Mouse (Mus musculus) mouse trophoblast stem cell (cell line): ENCODE data around the gene Tmem131.

Experiments used
- in situ Hi-C, 2 experiments: fragments of 300-500 bp; cut with MseI, MboI; formaldehyde crosslinking; loops; 2 replicates in 1 of 2; 3 replicates in 1 of 2; pipeline ENCODE4 v1.15.1; 2025

Gene Tmem131

DNA sequence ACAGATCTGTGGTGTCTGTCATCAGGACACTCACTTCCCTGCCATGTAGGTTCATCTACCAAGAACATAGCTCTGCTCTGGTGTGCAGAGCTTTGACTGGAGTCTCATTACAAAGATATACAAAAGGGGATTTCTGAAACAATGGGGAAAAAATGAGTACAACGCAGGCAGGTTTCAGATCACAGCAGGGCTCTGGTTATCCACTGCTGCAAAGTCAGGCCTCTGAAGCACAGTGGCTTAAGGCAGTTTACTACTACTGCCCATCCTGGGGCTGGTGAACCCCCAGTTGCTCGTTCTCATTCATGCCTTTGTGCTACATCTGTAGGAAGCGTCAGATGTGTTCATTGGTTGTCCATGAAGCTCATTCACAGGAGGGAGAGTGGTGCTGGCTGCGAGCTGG is 57.0 kb downstream of the Tmem131 start:
- in situ Hi-C loops, result no loop called here

GRCm38 (mm10) chr1:36884536-36884935 is 58.9 kb downstream of the Tmem131 start:
- in situ Hi-C loops, result no loop called here

DNA sequence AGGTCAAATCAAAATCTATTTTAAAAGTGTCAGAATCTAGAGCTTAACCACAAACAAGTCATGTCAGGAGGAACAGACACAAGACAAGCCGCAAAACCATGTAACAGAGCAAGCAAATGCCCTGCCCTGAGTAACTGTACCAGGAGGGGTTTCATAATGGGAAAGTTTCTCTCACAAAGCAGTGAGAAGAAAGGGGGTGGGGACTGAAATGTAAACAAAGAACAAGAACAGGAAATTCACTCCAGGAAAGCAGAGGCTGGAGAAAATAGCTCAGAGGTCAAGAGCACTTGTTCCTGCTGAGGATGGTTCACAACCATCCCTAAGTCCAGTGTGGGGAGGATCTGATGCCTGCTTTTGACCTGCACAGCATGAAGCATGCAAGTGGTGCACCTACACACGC is 59.7 kb downstream of the Tmem131 start:
- in situ Hi-C loops, result no loop called here

- in situ Hi-C loops, result no loop called here
Measured at GRCm38 (mm10) chr1:36879154-36879553, 64.3 kb downstream of the Tmem131 start.

DNA sequence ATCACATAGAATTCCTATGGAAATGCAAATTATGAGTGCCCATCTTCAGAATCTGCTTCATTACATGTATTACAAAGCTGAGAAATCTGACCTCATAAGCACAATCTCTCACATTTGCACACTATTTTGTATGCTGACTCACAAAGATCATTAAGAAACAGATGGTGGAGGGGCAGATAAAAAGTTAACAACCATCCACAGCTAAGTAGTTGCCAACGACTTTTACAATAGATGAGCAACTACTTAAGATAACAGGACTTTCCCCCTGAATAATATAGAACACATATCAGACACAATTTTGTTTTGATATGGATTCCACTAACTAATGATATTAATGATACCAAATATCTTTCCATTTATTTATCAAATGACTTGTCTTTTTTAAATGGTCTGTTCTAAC is 66.3 kb downstream of the Tmem131 start:
- in situ Hi-C loops, result no loop called here

GRCm38 (mm10) chr1:36874874-36875561 is 68.4 kb downstream of the Tmem131 start:
- in situ Hi-C loops, result no loop called here

GRCm38 (mm10) chr1:36871238-36871637 is 72.2 kb downstream of the Tmem131 start:
- in situ Hi-C loops, result no loop called here

DNA sequence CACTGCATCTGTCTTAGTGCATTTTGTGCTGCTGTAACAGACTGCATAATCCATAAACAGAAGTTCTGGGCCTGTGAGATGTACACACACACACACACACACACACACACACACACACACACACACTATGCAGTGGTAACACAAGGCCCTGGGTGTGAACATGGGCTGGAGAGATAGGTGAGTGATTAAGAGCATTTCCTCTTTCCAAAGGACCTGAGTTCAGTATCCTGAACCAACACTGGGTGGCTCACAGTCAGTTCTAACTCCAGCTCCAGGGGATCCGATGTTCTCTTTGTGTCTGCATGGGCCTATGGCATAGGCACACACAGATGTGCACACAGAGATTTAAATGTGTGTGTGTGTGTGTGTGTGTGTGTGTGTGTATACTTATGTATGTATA is 72.9 kb downstream of the Tmem131 start:
- in situ Hi-C loops, result no loop called here

DNA sequence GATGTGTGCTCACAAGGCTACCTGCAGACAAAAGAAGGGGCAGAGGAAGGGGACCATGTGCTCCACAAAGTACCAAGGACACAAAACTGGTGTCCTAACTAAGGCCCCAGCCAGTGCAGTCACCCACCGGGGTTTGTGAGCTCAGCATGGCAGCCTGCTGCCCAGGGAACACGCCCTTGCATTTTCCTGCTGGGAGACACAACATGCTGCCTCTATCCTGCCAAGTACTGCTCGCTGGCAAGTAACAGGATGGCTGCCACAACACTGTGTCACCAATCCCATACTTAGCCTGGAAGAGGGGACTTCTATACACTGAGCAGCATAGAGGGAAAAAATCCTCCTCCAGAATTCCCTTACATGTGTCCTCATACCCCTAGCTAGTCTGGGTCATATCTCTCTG is 78.7 kb downstream of the Tmem131 start:
- in situ Hi-C loops, result no loop called here

GRCm38 (mm10) chr1:36861775-36862174 is 81.7 kb downstream of the Tmem131 start:
- in situ Hi-C loops, result no loop called here

DNA sequence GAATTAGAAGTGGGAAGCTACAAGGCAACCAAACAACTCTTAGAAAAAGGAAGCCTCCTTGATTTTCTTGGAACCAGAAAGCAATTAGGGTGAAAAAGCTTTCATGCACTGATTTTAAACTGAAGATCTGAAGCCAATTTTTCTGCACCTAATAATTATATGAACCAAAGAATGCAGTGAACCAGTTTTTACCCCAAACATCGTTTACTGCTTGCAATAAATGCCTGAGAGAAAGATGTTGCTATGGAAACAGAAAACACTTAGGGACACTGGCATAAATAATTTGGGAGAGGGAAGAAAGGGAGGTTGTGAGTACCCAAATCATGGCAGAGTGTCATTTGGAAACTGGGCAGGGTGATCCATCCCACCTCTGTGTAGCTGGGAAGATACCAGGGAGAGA is 82.6 kb downstream of the Tmem131 start:
- in situ Hi-C loops, result no loop called here

- in situ Hi-C loops, result no loop called here
Measured at GRCm38 (mm10) chr1:36860431-36860849, 83.0 kb downstream of the Tmem131 start.

DNA sequence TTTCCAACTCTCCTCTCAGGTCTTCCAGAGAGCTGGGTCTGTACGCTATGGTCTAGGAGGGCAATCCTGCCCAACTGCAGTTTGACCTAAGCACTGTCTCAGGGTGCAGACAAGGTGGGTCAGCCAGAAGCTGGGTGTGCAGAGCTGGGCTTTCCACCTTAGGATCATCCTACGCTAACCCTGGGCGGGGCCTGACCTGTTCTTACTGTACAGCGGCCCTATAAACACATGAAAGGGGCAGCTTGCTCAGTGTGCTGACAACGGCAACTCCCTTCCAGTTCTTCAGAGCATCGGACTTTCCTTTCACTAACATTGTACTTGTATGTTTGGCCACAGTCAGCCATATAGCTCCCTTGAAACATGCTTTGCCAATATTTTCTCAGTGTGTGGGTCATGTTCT is 86.4 kb downstream of the Tmem131 start:
- in situ Hi-C loops, result no loop called here

DNA sequence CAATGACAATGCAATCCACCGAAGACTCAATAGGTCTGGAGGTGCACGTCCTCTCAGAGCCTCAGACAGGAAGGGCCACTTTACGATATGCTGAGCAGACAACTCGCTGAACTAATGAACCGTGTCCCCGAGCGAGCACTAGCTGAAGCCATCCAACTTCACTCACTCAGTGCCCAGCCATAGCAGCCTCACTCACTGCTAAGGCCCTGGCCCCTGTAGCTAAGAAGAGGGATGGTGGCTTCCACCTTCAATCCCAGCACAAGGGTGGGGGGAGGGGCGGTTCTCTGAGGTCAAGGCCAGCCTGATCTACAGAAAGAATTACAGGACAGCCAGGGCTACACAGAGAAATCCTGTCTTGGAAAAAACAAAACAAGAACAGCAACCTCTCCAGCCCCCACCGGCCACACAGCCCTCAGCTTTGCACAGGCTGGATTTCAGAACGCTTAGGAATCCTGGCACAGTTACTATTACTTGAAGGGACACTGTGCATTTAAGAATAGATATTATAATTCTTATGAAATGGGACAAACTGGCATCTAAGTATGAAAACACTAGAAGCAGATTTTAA is 89.2 kb downstream of the Tmem131 start:
- in situ Hi-C loops, result no loop called here

GRCm38 (mm10) chr1:36852085-36852484 is 91.4 kb downstream of the Tmem131 start:
- in situ Hi-C loops, result no loop called here

DNA sequence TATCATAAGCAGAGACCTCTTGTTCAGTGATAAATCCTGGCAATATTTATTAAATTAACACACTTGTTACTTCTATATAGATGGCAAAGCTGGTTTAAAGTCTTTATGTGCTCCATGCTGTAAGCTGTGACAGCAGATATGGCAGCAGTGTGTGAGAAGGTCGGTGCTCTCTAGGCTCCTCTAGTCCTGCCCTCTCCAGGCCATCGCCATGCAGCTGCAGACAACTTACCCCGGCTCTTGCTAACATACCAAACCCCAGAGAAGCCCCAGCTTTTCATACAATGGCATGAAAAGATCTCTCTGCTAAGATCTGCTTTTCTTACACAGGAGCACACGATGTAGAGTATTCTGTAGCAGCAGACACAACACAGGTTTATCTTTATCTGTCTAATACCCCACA is 92.1 kb downstream of the Tmem131 start:
- in situ Hi-C loops, result no loop called here

DNA sequence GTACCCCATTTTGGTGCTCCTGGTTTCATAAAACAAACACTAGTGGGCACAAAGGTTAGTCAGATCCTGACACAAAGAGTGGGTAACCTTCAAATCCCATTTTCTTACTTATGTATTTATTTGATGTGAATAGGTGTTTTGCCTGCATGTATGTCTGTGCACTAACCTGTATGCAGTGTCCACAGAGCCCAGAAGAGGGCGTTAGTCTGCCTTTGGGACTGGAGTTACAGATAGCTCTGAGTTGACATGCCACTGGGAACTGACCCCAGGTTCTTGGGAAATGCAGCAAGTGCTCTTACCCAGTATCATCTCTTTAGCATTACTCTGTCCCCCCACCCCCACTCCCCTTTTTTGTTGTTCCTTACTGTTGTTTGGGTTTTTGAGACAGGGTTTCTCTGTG is 95.4 kb downstream of the Tmem131 start:
- in situ Hi-C loops, result no loop called here

GRCm38 (mm10) chr1:36847276-36847675 is 96.2 kb downstream of the Tmem131 start:
- in situ Hi-C loops, result no loop called here

DNA sequence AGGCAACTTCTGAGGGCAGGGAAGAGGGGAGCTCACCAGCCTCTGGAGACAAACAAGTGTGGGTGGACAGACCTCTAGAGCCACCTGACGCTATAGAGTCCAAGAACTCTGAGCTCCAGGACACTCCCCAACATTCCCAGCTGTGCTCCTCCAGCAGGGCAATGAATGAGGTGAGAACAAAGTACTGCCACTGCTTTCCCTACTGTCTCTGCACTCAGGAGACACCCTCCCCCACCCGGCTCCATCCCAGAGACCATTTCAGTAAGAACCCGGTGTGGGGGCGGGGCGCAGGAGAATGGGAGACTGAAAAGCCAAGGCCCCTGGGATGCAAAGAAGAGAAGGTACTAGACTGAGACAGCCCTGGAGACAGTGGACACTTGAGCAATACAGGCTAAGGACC is 98.4 kb downstream of the Tmem131 start:
- in situ Hi-C loops, result no loop called here

GRCm38 (mm10) chr1:36841806-36842205 is 101.7 kb downstream of the Tmem131 start:
- in situ Hi-C loops, result no loop called here

DNA sequence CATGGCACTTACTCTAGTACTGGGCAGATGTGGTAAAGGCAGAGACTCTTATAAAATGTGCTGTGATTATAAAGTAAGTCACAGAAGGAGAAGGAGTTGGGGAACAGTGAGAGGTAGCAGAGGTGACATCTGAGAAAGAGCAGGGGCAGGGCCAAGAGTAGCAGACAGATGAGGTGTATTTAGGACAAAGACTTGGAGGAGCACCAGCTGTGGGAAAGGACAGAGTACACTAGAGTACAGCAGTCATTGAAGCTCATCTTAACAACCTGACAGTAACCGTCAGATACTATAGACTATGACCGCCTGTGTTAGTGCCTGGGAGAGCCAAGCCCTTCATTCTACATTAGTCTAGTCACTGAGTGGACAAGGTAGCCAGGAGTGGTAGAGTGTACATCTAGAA is 102.5 kb downstream of the Tmem131 start:
- in situ Hi-C loops, result no loop called here

- in situ Hi-C loops, result no loop called here
Measured at GRCm38 (mm10) chr1:36839858-36840257, 103.6 kb downstream of the Tmem131 start.

- in situ Hi-C loops, result no loop called here
Measured at GRCm38 (mm10) chr1:36836274-36836954, 107.1 kb downstream of the Tmem131 start.
